Mouse (Mus musculus) G1E (cell line): ENCODE measurements around the gene Umps. TPM values are rescaled to one million over a fixed set of nuclear protein-coding genes. Genes with fewer than 3 reads are reported as not detected.
A peak's percentile ranks its signal among the peaks of the same experiment; 100 is the strongest.

Experiments used
- ATAC-seq: 2 replicates; pipeline ENCODE4 v1.8.0; 2016; ENCODE audit warnings: mild to moderate bottlenecking; ENCODE audit not compliant: insufficient number of reproducible peaks, poor library complexity, low FRiP score, severe bottlenecking; ENCODE audit errors: extremely low read depth
- DNase-seq: peaks from one replicate; pipeline ENCODE4 v3.0.0; 2012; ENCODE audit warnings: low spot score
- H3K27me3 ChIP-seq: 2 replicates; pipeline ENCODE4 v1.6.1; 2012; ENCODE audit warnings: mild to moderate bottlenecking, low read length, inconsistent platforms; ENCODE audit not compliant: insufficient read depth
- H3K36me3 ChIP-seq: replicated peaks from 2 replicates; pipeline ENCODE3; 2012; ENCODE audit warnings: mild to moderate bottlenecking, inconsistent platforms
- H3K4me1 ChIP-seq: 2 replicates; pipeline ENCODE4 v1.6.1; 2012; ENCODE audit warnings: low read depth, low read length, inconsistent platforms, mixed read lengths; ENCODE audit not compliant: insufficient read depth
- H3K4me3 ChIP-seq: 2 replicates; pipeline ENCODE4 v1.5.1; 2012; ENCODE audit warnings: low read depth, mild to moderate bottlenecking, inconsistent platforms, low read length, moderate library complexity, mixed read lengths
- H3K9me3 ChIP-seq: replicated peaks from 2 replicates; pipeline ENCODE4 v1.6.1; 2012; ENCODE audit warnings: inconsistent platforms
- CTCF ChIP-seq: IDR thresholded peaks from 2 replicates; pipeline ENCODE4 v1.5.1; 2012; ENCODE audit warnings: low read depth, low read length, inconsistent platforms, mixed read lengths
- GATA1 ChIP-seq: IDR thresholded peaks from 2 replicates; pipeline ENCODE4 v1.6.1; 2012; ENCODE audit warnings: borderline replicate concordance, low read length, inconsistent platforms, mixed read lengths
- GATA2 ChIP-seq: IDR thresholded peaks from 2 replicates; pipeline ENCODE4 v1.6.1; 2012; ENCODE audit warnings: low read depth, low read length, inconsistent platforms, borderline replicate concordance
- POLR2AphosphoS5 ChIP-seq: IDR thresholded peaks from 2 replicates; pipeline ENCODE4 v1.6.1; 2012; ENCODE audit warnings: low read depth, low read length, inconsistent platforms; ENCODE audit not compliant: insufficient replicate concordance
- TAL1 ChIP-seq: conservative IDR thresholded peaks from 2 replicates; pipeline ENCODE4 v1.6.1; 2012; ENCODE audit warnings: low read depth, low read length, inconsistent platforms, mixed read lengths
- polyA plus RNA-seq: library from polyadenylated mRNA; stranded (reverse); fragments of >175 nt; gene quantifications from 2 replicates; pipeline ENCODE4 v1.2.3, GENCODE M21; 2012
- total RNA-seq, 2 experiments: library from RNA; stranded (forward) in 1 of 2; stranded (reverse) in 1 of 2; fragments of 200-1000 nt in 1 of 2; fragments of >200 nt in 1 of 2; fragmentation: Nextera tagmentation in 1 of 2; gene quantifications; 2 replicates each; pipeline ENCODE4 v1.2.3; 2014 to 2017

Umps gene
- total and polyA plus RNA-seq, 3 experiments, result 35.6 to 80.9 (median 38.0) TPM

DNA sequence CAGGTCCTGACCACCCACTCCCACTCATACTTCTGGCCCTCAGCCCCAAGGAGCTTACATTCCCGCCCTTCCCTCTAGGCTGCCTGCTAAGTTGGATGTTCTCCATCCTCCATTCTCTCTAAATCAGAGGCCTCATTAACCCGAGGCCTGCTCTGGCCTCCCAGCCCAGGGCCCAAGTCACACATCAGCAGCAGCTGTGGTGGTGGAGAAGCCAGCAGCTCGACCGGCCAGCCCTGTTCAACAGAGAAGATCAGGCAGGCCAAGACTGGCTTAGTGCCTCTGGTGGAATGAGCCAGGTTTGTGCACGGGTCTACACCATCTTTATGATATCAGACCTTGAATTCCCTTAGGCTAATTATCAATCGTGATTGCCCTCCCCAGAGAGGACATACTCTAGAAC, 36.1 kb downstream of the Umps start:
- TF ChIP-seq POLR2AphosphoS5 (no peak), TAL1 (no peak), GATA2 (no peak), CTCF (no peak), GATA1 (no peak)

GRCm38 (mm10) chr16:33928788-33929462, 37.9 kb downstream of the Umps start:
- DNase-seq, result no peak
- no peaks in the 10 kb centered on the region for H3K36me3 ChIP-seq
- no peak overlapping the region for H3K4me3 ChIP-seq
- H3K4me1 ChIP-seq, result peaks cover 4% of the 10 kb centered on the region; the same call in 1 of the 2 replicates
- H3K9me3 ChIP-seq, result no peaks in the 10 kb centered on the region
- H3K27me3 ChIP-seq, result peaks cover 49% of the 10 kb centered on the region
- TF ChIP-seq GATA1 (no peak), GATA2 (no peak), CTCF (no peak), POLR2AphosphoS5 (no peak), TAL1 (no peak)
- ATAC-seq, result no peak

More for the DNA sequence above, 36.1 kb downstream of the Umps start:
- no peaks in the 10 kb centered on the region for H3K36me3 ChIP-seq
- no peaks in the 10 kb centered on the region for H3K9me3 ChIP-seq
- no peak overlapping the region for H3K4me3 ChIP-seq
- H3K4me1 ChIP-seq, result no peaks in the 10 kb centered on the region
- ATAC-seq (no peak), DNase-seq (no peak)
- peaks cover 57% of the 10 kb centered on the region for H3K27me3 ChIP-seq

DNA sequence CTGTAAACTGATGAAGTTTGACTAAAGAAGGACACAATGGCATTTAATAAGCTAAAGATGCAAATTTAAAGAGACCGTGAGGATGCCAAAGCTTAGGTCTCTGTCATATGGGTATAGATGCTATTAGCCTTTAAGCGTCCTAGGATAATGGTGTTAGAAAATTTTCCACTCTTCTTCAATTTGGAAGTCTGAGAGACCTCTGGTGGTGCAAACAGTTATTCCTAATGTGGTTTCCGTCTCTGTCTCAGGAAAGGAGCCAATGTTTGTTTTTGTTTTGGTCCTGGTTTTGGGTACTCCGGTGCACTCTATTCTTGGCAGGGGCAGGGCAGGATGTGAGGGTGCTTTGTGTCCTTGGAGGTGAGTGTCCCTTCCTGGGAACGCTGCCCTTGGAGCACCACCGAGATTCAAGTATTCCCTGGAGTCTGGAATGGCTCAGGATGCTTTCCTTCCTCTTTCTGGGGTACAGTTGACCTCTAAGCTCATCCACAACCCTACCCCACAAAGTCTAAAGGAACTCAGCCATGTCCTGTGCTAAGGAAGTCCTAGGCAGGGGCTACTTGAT, 39.5 kb downstream of the Umps start:
- H3K27me3 ChIP-seq, result peaks cover 36% of the 10 kb centered on the region
- ATAC-seq, result no peak
- TF ChIP-seq GATA1, result no peak
- no peak for TF ChIP-seq TAL1
- no peak for TF ChIP-seq CTCF
- no peak for TF ChIP-seq POLR2AphosphoS5
- no peak for TF ChIP-seq GATA2

DNA sequence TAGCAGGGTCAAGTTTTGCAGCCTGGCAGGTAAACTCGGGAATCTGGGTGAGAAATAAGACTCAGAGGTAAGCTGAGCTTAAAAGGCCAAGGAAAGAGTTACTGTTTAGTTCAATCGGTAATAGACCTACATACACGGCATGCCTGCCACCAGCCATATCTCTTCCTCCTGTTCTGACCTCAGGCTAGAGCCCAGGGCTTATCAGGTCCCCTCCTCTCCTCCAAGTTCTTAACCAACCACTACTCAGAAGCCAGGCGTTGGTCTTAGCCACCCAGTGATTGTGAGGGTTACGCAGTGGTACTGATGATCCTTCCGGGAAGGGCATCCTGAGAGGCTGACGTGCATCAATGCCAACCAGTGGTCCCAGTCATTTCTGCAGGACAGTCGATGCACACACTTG, 43.1 kb downstream of the Umps start:
- H3K36me3 ChIP-seq, result no peaks in the 10 kb centered on the region
- no peak for TF ChIP-seq GATA2
- TF ChIP-seq TAL1, result no peak
- TF ChIP-seq GATA1, result no peak
- TF ChIP-seq CTCF, result no peak
- TF ChIP-seq POLR2AphosphoS5, result no peak
- DNase-seq, result no peak
- H3K27me3 ChIP-seq, result peaks cover 33% of the 10 kb centered on the region
- no peaks in the 10 kb centered on the region for H3K9me3 ChIP-seq
- no peak overlapping the region for H3K4me3 ChIP-seq
- no peak for ATAC-seq
- peaks cover 15% of the 10 kb centered on the region for H3K4me1 ChIP-seq

More for the DNA sequence above, 39.5 kb downstream of the Umps start:
- H3K4me3 ChIP-seq, result no peak overlapping the region
- DNase-seq, result no peak
- no peaks in the 10 kb centered on the region for H3K36me3 ChIP-seq
- peaks cover 8% of the 10 kb centered on the region for H3K4me1 ChIP-seq
- H3K9me3 ChIP-seq, result no peaks in the 10 kb centered on the region

GRCm38 (mm10) chr16:33923001-33923316, 43.9 kb downstream of the Umps start:
- Histone ChIP-seq H3K4me3 (no peak overlapping the region), H3K4me1 (peaks cover 15% of the 10 kb centered on the region), H3K27me3 (peaks cover 38% of the 10 kb centered on the region), H3K9me3 (no peaks in the 10 kb centered on the region), H3K36me3 (no peaks in the 10 kb centered on the region)
- DNase-seq (no peak), ATAC-seq (no peak)
- no peak for TF ChIP-seq TAL1
- TF ChIP-seq GATA2, result no peak
- TF ChIP-seq POLR2AphosphoS5, result no peak
- no peak for TF ChIP-seq CTCF
- TF ChIP-seq GATA1, result no peak

GRCm38 (mm10) chr16:33922111-33923000, 44.5 kb downstream of the Umps start:
- Histone ChIP-seq H3K9me3 (no peaks in the 10 kb centered on the region), H3K36me3 (no peaks in the 10 kb centered on the region), H3K4me3 (no peak overlapping the region), H3K4me1 (peaks cover 15% of the 10 kb centered on the region), H3K27me3 (peaks cover 38% of the 10 kb centered on the region)
- ATAC-seq, result peak; percentile 45
- no peak for TF ChIP-seq GATA1
- no peak for TF ChIP-seq GATA2
- no peak for TF ChIP-seq POLR2AphosphoS5
- no peak for TF ChIP-seq CTCF
- no peak for TF ChIP-seq TAL1
- no peak for DNase-seq
